ENCODE assay signal across 9 mouse cellular contexts in the genomic region with DNA sequence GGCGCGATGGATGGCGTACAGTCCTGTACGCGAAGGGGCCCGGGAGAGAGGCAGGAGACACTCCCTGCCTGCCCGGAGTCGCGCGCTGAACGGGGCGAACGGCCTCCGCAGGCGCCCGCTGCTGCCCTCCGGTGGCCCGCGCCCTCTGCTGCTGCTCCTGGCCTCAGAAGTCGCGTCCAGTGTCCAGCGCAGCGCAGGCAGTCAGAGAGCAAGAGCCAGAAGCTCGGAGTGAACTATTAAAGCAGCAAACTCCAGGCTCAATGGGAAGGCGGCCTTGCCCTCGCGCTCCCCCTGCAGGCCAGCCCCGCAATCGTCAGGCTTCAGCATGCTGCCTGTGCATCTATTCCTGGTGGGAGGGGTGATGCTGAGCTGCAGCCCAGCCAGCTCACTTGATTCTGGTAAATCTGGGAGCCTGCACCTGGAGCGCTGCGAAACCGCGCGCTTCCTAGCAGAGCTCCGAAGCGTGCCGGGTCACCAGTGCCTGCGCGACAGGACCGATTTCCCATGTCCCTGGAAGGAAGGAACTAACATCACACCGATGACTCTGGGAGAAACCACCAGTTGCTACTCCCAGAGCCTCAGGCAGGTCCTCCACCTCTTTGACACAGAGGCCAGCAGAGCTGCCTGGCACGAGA. TPM values are rescaled to one million over a fixed set of nuclear protein-coding genes. Genes with fewer than 3 reads are reported as not detected.
DNase-seq lines count a peak whose midpoint lies in the region; ATAC-seq and TF ChIP-seq lines count a peak whose summit lies in the region.
"Not testable (repeated sequence)": the region's sequence is repeated elsewhere in the genome, so short reads cannot be mapped to it uniquely, and the experiment has no call there.
"Had no signal": no experiment of that assay in that cellular context is flagged by ENCODE, and none has a peak within 500 bp of the region (broad histone marks: within the 10 kb centered on the region; RNA-seq: fewer than 3 reads in every experiment).

No protein-coding gene starts in this region.

- 4% methylated on average over 23 of the region's 42 CpGs for WGBS in hindbrain, embryonic 11.5 days
- WGBS in large intestine, adult 2 months = 3% methylated on average over 34 of the region's 42 CpGs
- WGBS in lung, embryonic 15.5 days = 2% methylated on average over 41 of the region's 42 CpGs
- whole genome bisulfite sequencing in neural tube, embryonic 13.5 days = 4% methylated on average over 26 of the region's 42 CpGs
- WGBS in thymus, adult 2 months = 1% methylated on average over 34 of the region's 42 CpGs

- not testable (repeated sequence) for TF ChIP-seq POLR2A in thymus, adult 2 months (IDR thresholded peaks at IDR 0.05; ENCODE audit: control insufficient read depth, extremely low read depth, insufficient read depth, low read length, poor library complexity)

- TF ChIP-seq CTCF in gastrocnemius, adult 2 months (IDR thresholded peaks at IDR 0.05) = peak; percentile 61
- peak; percentile 43; the same call in 1 of the 2 replicates for TF ChIP-seq CTCF in thymus, adult 2 months (IDR thresholded peaks at IDR 0.05; ENCODE audit: borderline replicate concordance, control insufficient read depth, extremely low read depth, insufficient read depth, low read length, poor library complexity)

- not testable (repeated sequence) for H3K9me3 ChIP-seq in hindbrain, embryonic 11.5 days (ENCODE audit: control insufficient read depth, low read length); lung, embryonic 15.5 days; neural tube, embryonic 13.5 days

- H3K9ac ChIP-seq in hindbrain, embryonic 11.5 days (ENCODE audit: low read depth, low read length); neural tube, embryonic 13.5 days: not testable (repeated sequence)
- H3K9ac ChIP-seq in lung, embryonic 15.5 days = peak overlapping the region; percentile 27; the same call in 1 of the 2 replicates

- intact Hi-C loops in gastrocnemius, adult 2 months (cut with DNase I) = not testable (repeated sequence)

- DNase-seq in adrenal gland, adult (ENCODE audit: inconsistent age in 2 of 2, low spot score in 1 of 2) = peak; percentile 79 to 90
- DNase-seq in embryo, embryonic 10 days (ENCODE audit: low spot score) = peak; percentile 81
- peak; percentile 74 for DNase-seq in gastrocnemius, adult 2 months
- peak; percentile 56 for DNase-seq in hindbrain, embryonic 11.5 days (ENCODE audit: low spot score)
- DNase-seq in large intestine, adult 2 months (ENCODE audit: low read depth, low spot score) = peak; percentile 25
- peak; percentile 19 for DNase-seq in thymus, adult 2 months

- ATAC-seq in hindbrain, embryonic 11.5 days (ENCODE audit: low FRiP score); lung, embryonic 15.5 days (ENCODE audit: borderline replicate concordance, extremely low read depth, low FRiP score, low TSS enrichment); neural tube, embryonic 13.5 days (ENCODE audit: low read depth): not testable (repeated sequence)

- not testable (repeated sequence) for H3K4me1 ChIP-seq in hindbrain, embryonic 11.5 days (replicated peaks; ENCODE audit: control insufficient read depth, insufficient read depth, low read length); lung, embryonic 15.5 days; neural tube, embryonic 13.5 days (replicated peaks); thymus, adult 2 months (replicated peaks; ENCODE audit: control insufficient read depth, insufficient read depth, low read length)

- peak overlapping the region; percentile 59 for H3K4me3 ChIP-seq in gastrocnemius, adult 2 months
- H3K4me3 ChIP-seq in hindbrain, embryonic 11.5 days (ENCODE audit: low read depth, low read length) = peak overlapping the region; percentile 18; the same call in 1 of the 2 replicates
- peak overlapping the region; percentile 31 for H3K4me3 ChIP-seq in lung, embryonic 15.5 days
- H3K4me3 ChIP-seq in neural tube, embryonic 13.5 days = peak overlapping the region; percentile 35
- peak overlapping the region; percentile 85 for H3K4me3 ChIP-seq in thymus, adult 2 months (ENCODE audit: control insufficient read depth, insufficient read depth, low read length)

- peak overlapping the region; percentile 39 for H3K4me2 ChIP-seq in hindbrain, embryonic 11.5 days (replicated peaks; ENCODE audit: low read depth, low read length)
- H3K4me2 ChIP-seq in lung, embryonic 15.5 days = peak overlapping the region; percentile 50
- peak overlapping the region; percentile 55 for H3K4me2 ChIP-seq in neural tube, embryonic 13.5 days

- H3K27me3 ChIP-seq in hindbrain, embryonic 11.5 days (ENCODE audit: control insufficient read depth, insufficient read depth, low read length); lung, embryonic 15.5 days; neural tube, embryonic 13.5 days; thymus, adult 2 months (ENCODE audit: control insufficient read depth, insufficient read depth, low read length): not testable (repeated sequence)

- H3K36me3 ChIP-seq in hindbrain, embryonic 11.5 days (ENCODE audit: control insufficient read depth, insufficient read depth, low read length); lung, embryonic 15.5 days; neural tube, embryonic 13.5 days; thymus, adult 2 months (ENCODE audit: control insufficient read depth, insufficient read depth, low read length): not testable (repeated sequence)

- H3K27ac ChIP-seq in gastrocnemius, adult 2 months = peak overlapping the region; percentile 65
- H3K27ac ChIP-seq in hindbrain, embryonic 11.5 days (ENCODE audit: low read depth, low read length); neural tube, embryonic 13.5 days (replicated peaks); thymus, adult 2 months (ENCODE audit: control insufficient read depth, insufficient read depth, low read length): not testable (repeated sequence)
- H3K27ac ChIP-seq in lung, embryonic 15.5 days = peak overlapping the region; percentile 77

RNA-seq across cellular contexts. Expression of a gene that starts 3.6 kb away (rescaled TPM):
- total RNA-seq in gastrocnemius, adult 2 months (2021) = not detected
- polyA plus RNA-seq in hindbrain, embryonic 11.5 days (2014; fragmentation: Nextera tagmentation; extraction: Ambion mirVana) = 0.20 and 0.32 TPM in 2 replicates
- not detected in 2 replicates for polyA plus RNA-seq in large intestine, adult 2 months (2012; rRNA removed)
- 0.21 and 0.68 TPM in 2 replicates for polyA plus RNA-seq in lung, embryonic 15.5 days (2015; fragmentation: Nextera tagmentation; extraction: Ambion mirVana)
- not detected in 2 replicates for polyA plus RNA-seq in neural tube, embryonic 13.5 days (2015; fragmentation: Nextera tagmentation; extraction: Ambion mirVana)
- polyA plus RNA-seq in thymus, adult 2 months (2012; rRNA removed) = 0.07 and 0.08 TPM in 2 replicates
- total RNA-seq: layer of hippocampus, adult 8-10 months had no signal

RNA-seq across cellular contexts. Expression of a gene that starts 8.8 kb away (rescaled TPM):
- not detected for total RNA-seq in gastrocnemius, adult 2 months (2021)
- not detected in 2 replicates for polyA plus RNA-seq in hindbrain, embryonic 11.5 days (2014; fragmentation: Nextera tagmentation; extraction: Ambion mirVana)
- not detected in 2 replicates for polyA plus RNA-seq in large intestine, adult 2 months (2012; rRNA removed)
- not detected in 2 replicates for polyA plus RNA-seq in lung, embryonic 15.5 days (2015; fragmentation: Nextera tagmentation; extraction: Ambion mirVana)
- polyA plus RNA-seq in neural tube, embryonic 13.5 days (2015; fragmentation: Nextera tagmentation; extraction: Ambion mirVana) = not detected in 2 replicates
- not detected in 2 replicates for polyA plus RNA-seq in thymus, adult 2 months (2012; rRNA removed)
- total RNA-seq: layer of hippocampus, adult 8-10 months had no signal

RNA-seq across cellular contexts. Expression of a gene that starts 10.1 kb away (rescaled TPM):
- not detected for total RNA-seq in gastrocnemius, adult 2 months (2021)
- polyA plus RNA-seq in hindbrain, embryonic 11.5 days (2014; fragmentation: Nextera tagmentation; extraction: Ambion mirVana) = not detected in 2 replicates
- polyA plus RNA-seq in large intestine, adult 2 months (2012; rRNA removed) = not detected in 2 replicates
- 0.22 and 0.74 TPM in 2 replicates for polyA plus RNA-seq in lung, embryonic 15.5 days (2015; fragmentation: Nextera tagmentation; extraction: Ambion mirVana)
- not detected in 2 replicates for polyA plus RNA-seq in neural tube, embryonic 13.5 days (2015; fragmentation: Nextera tagmentation; extraction: Ambion mirVana)
- not detected in 2 replicates for polyA plus RNA-seq in thymus, adult 2 months (2012; rRNA removed)
- total RNA-seq: layer of hippocampus, adult 8-10 months had no signal

RNA-seq across cellular contexts. Expression of a gene that starts 13.2 kb away (rescaled TPM):
- total RNA-seq in gastrocnemius, adult 2 months (2021) = not detected
- polyA plus RNA-seq in hindbrain, embryonic 11.5 days (2014; fragmentation: Nextera tagmentation; extraction: Ambion mirVana) = not detected in 2 replicates
- polyA plus RNA-seq in large intestine, adult 2 months (2012; rRNA removed) = not detected in 2 replicates
- not detected in 2 replicates for polyA plus RNA-seq in lung, embryonic 15.5 days (2015; fragmentation: Nextera tagmentation; extraction: Ambion mirVana)
- not detected in 2 replicates for polyA plus RNA-seq in neural tube, embryonic 13.5 days (2015; fragmentation: Nextera tagmentation; extraction: Ambion mirVana)
- polyA plus RNA-seq in thymus, adult 2 months (2012; rRNA removed) = not detected in 2 replicates
- total RNA-seq: layer of hippocampus, adult 8-10 months had no signal

RNA-seq across cellular contexts. Expression of a gene that starts 16.1 kb away (rescaled TPM):
- not detected for total RNA-seq in gastrocnemius, adult 2 months (2021)
- polyA plus RNA-seq in hindbrain, embryonic 11.5 days (2014; fragmentation: Nextera tagmentation; extraction: Ambion mirVana) = not detected in 2 replicates
- not detected in 2 replicates for polyA plus RNA-seq in large intestine, adult 2 months (2012; rRNA removed)
- 0.39 TPM in 1 of 2 replicates, not detected in the other for polyA plus RNA-seq in lung, embryonic 15.5 days (2015; fragmentation: Nextera tagmentation; extraction: Ambion mirVana)
- polyA plus RNA-seq in neural tube, embryonic 13.5 days (2015; fragmentation: Nextera tagmentation; extraction: Ambion mirVana) = not detected in 2 replicates
- polyA plus RNA-seq in thymus, adult 2 months (2012; rRNA removed) = not detected in 2 replicates
- total RNA-seq: layer of hippocampus, adult 8-10 months had no signal

Comparison
In these comparisons a context has a peak if more than half of its experiments do, and no peak if none do; other contexts are left out.
1. DNase-seq: peak in every context shown above with its lines; median percentile 84 in adrenal gland, adult; 81 in embryo, embryonic 10 days; 74 in gastrocnemius, adult 2 months; 56 in hindbrain, embryonic 11.5 days; 25 in large intestine, adult 2 months; 19 in thymus, adult 2 months.
2. H3K4me3 ChIP-seq: peak in every context shown above with its lines; median percentile 85 in thymus, adult 2 months; 59 in gastrocnemius, adult 2 months; 35 in neural tube, embryonic 13.5 days; 31 in lung, embryonic 15.5 days; 18 in hindbrain, embryonic 11.5 days.